Mouse (Mus musculus) brain, embryonic 14.5 days (tissue): ENCODE results near the gene Zfp940. TPM values are rescaled to one million over a fixed set of nuclear protein-coding genes. Genes with fewer than 3 reads are reported as not detected.

Experiments
- DNase-seq: peaks from one replicate; pipeline ENCODE4 v3.0.0-alpha.2; 2011; ENCODE audit warnings: low read depth
- CTCF ChIP-seq: fragments of 200-500 bp; IDR thresholded peaks from 2 replicates; pipeline ENCODE4 v1.5.1; 2012; ENCODE audit warnings: inconsistent platforms, mild to moderate bottlenecking, moderate library complexity, borderline replicate concordance; ENCODE audit not compliant: insufficient read depth, insufficient read length; ENCODE audit errors: extremely low read depth
- POLR2A ChIP-seq: fragments of 200-500 bp; IDR thresholded peaks from 2 replicates; pipeline ENCODE4 v1.6.1; 2012; ENCODE audit warnings: mild to moderate bottlenecking, inconsistent platforms, borderline replicate concordance; ENCODE audit not compliant: poor library complexity, insufficient read depth, insufficient read length, severe bottlenecking; ENCODE audit errors: extremely low read depth
- polyA plus RNA-seq: library from polyadenylated mRNA; depleted of rRNA; stranded (reverse); fragments of >200 nt; gene quantifications from 2 replicates; pipeline ENCODE4 v1.2.3, GENCODE M21; 2012; rRNA removed

Gene Zfp940
- polyA plus RNA-seq, 1 experiment = 9.1 TPM

DNA sequence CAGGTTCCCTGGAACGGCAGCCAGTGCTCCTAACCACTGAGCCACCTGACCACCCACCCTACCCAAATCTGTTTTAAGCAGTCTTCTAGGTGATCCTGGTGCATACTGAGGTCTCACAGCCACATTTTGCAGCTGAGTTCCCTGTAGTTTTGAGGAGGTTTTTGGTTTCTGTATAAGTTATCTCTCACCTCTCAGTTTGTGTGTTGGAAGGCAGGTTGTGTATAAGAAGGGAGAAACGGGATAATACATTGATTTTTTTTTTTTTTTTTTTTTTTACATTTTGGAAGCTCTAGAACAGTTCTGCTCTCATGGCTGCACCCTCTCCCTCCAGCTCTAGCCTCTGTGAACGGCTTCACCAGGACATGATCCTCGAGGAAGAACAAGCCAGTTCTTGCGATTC, 67.6 kb downstream of the Zfp940 start:
- TF ChIP-seq CTCF (no peak), POLR2A (no peak)
- DNase-seq = no peak

DNA sequence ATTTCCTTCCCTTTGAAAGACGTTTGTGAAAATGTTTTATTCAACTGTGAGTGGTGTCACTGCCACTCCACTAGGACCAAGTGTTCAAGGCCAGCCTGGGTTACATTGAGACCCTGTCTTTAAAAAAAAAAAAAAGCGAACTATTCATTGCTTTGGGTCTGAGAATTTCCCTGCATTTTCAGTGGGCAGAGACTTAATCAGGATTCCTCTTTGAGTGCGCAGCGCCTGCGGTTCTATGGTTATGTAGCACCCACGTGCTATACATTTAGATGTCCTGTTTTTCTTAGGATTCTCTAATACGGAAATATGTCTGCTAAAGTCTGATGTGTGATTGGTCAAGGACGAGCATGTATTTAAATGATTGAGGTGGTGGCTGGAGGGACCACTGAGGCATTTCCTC, 68.4 kb downstream of the Zfp940 start:
- no peak for TF ChIP-seq POLR2A
- peak; percentile 23 for DNase-seq

- peak; percentile 97 for DNase-seq
- TF ChIP-seq POLR2A = peak; percentile 64; the same call in 1 of the 2 replicates
- no peak for TF ChIP-seq CTCF
Measured at GRCm38 (mm10) chr7:29783871-29784551, 69.5 kb downstream of the Zfp940 start, which contains the start of gene Zfp30. TSS of gene Zfp30 (plus strand) at chr7:29783998.

Other genes with a start within 250 kb of the Zfp940 start
- gene Catsperg2, start 126.6 kb downstream of the Zfp940 start, polyA plus RNA-seq = 1.3 TPM in 2 replicates
- gene Zfp84, start 85.1 kb downstream of the Zfp940 start, polyA plus RNA-seq = 14.5 and 16.6 TPM in 2 replicates
- 11.9 and 12.9 TPM in 2 replicates for gene Zfp30, start 69.7 kb downstream of the Zfp940 start, polyA plus RNA-seq
- gene Zfp790, start 37.6 kb downstream of the Zfp940 start, polyA plus RNA-seq = 12.2 and 14.8 TPM in 2 replicates
- 15.0 and 17.3 TPM in 2 replicates for gene Zfp420, start 6.3 kb upstream of the Zfp940 start, polyA plus RNA-seq
- gene Zfp27, start 52.9 kb upstream of the Zfp940 start, polyA plus RNA-seq = 12.2 and 13.9 TPM in 2 replicates
- gene Zfp383, start 54.6 kb upstream of the Zfp940 start, polyA plus RNA-seq = 17.5 and 18.2 TPM in 2 replicates
- 11.0 and 14.3 TPM in 2 replicates for gene Zfp74, start 100.4 kb upstream of the Zfp940 start, polyA plus RNA-seq
- gene Zfp568, start 130.3 kb upstream of the Zfp940 start, polyA plus RNA-seq = 6.4 and 7.2 TPM in 2 replicates
- 12.6 and 13.0 TPM in 2 replicates for gene Zfp14, start 197.7 kb upstream of the Zfp940 start, polyA plus RNA-seq
- 3.2 and 4.9 TPM in 2 replicates for gene Zfp82, start 219.2 kb upstream of the Zfp940 start, polyA plus RNA-seq
- 0.38 and 1.1 TPM in 2 replicates for gene Gm26920, start 236.7 kb upstream of the Zfp940 start, polyA plus RNA-seq
- 9.2 and 10.5 TPM in 2 replicates for gene Zfp566, start 236.9 kb upstream of the Zfp940 start, polyA plus RNA-seq
- gene Zfp260, start 241.1 kb upstream of the Zfp940 start, polyA plus RNA-seq = 44.0 and 50.7 TPM in 2 replicates